Mouse (Mus musculus) heart, postnatal 0 days (tissue): Measurements from ENCODE around the gene St3gal4.

Source experiments
- CTCF ChIP-seq: IDR thresholded peaks from 2 replicates; pipeline ENCODE4 v1.5.1; 2016; ENCODE audit warnings: antibody characterized with exemption, control low read depth, low read depth
- EP300 ChIP-seq: IDR thresholded peaks from 2 replicates; pipeline ENCODE4 v1.6.1; 2016; ENCODE audit warnings: antibody characterized with exemption, low read depth

- TF ChIP-seq CTCF (no peak), EP300 (no peak)
Measured at GRCm38 (mm10) chr9:35142221-35142620, 23.2 kb upstream of the St3gal4 start.
